Mouse (Mus musculus) liver, postnatal 0 days (tissue): ENCODE measurements around the gene Bcl7a.

Experiments used
- CTCF ChIP-seq: sonication (generic); IDR thresholded peaks from 2 replicates; pipeline ENCODE4 v1.5.1; 2016; ENCODE audit warnings: antibody characterized with exemption, low read depth
- EP300 ChIP-seq: IDR thresholded peaks from 2 replicates; pipeline ENCODE4 v1.6.1; 2016; ENCODE audit warnings: antibody characterized with exemption, low read depth, mild to moderate bottlenecking

DNA sequence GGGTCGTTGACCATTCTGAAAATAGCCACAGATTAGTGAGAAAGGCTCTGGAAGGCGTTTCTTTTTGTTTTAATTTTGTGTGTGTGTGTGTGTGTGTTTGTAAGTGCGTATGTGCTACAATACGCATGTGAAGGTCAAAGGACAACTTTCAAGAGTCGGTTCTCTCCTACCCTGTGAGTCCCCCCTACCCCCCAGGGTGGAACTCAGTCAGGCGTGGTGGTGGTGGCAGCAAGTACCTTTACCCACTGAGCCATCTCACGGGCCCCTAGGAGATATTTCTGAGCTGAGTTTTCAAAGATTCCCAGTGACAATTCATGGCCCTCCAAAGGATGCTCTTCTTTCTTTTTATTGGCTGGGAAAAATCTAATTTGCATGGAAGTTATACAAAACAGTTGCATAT, 45.8 kb upstream of the Bcl7a start:
- TF ChIP-seq EP300 = no peak
- TF ChIP-seq CTCF = no peak
